9 mouse cellular contexts compared by ENCODE assay signal in genomic region chr2:31654854-31655559, GRCm38 (mm10). TPM values are rescaled to one million over a fixed set of nuclear protein-coding genes. Genes with fewer than 3 reads are reported as not detected.
A peak's percentile ranks its signal among the peaks of the same experiment; 100 is the strongest.
DNase-seq lines count a peak whose midpoint lies in the region; ATAC-seq and TF ChIP-seq lines count a peak whose summit lies in the region.
"Had no signal": no experiment of that assay in that cellular context is flagged by ENCODE, and none has a peak within 500 bp of the region (broad histone marks: within the 10 kb centered on the region; RNA-seq: fewer than 3 reads in every experiment).

No protein-coding gene starts in this region.

- TF ChIP-seq CTCF in cerebellum, adult 2 months (IDR thresholded peaks at IDR 0.05; ENCODE audit: borderline replicate concordance, insufficient read depth, low read depth, low read length) = peak; percentile 63; the same call in 1 of the 2 replicates
- peak; percentile 73 for TF ChIP-seq CTCF in stomach, postnatal 0 days (IDR thresholded peaks at IDR 0.05; ENCODE audit: low read depth)

- TF ChIP-seq EP300 in stomach, postnatal 0 days (optimal IDR thresholded peaks at IDR 0.05) = no peak

- H3K4me1 ChIP-seq in cerebellum, adult 2 months (ENCODE audit: control insufficient read depth, insufficient read depth, low read length) = no peaks in the 10 kb centered on the region
- peaks cover 10% of the 10 kb centered on the region for H3K4me1 ChIP-seq in forebrain, embryonic 11.5 days (replicated peaks; ENCODE audit: control insufficient read depth, insufficient read depth, low read length)
- H3K4me1 ChIP-seq in hindbrain, embryonic 16.5 days (ENCODE audit: control insufficient read depth, insufficient read depth, low read depth, low read length) = peaks cover 9% of the 10 kb centered on the region
- H3K4me1 ChIP-seq in midbrain, embryonic 11.5 days (ENCODE audit: control insufficient read depth, insufficient read depth, low read length) = peaks cover 10% of the 10 kb centered on the region
- no peaks in the 10 kb centered on the region for H3K4me1 ChIP-seq in stomach, postnatal 0 days (replicated peaks; ENCODE audit: control insufficient read depth, insufficient read depth)

- H3K36me3 ChIP-seq in forebrain, embryonic 11.5 days (ENCODE audit: control insufficient read depth, insufficient read depth, low read length) = no peaks in the 10 kb centered on the region
- H3K36me3 ChIP-seq in hindbrain, embryonic 16.5 days (ENCODE audit: control insufficient read depth, insufficient read depth, low read length) = no peaks in the 10 kb centered on the region
- no peaks in the 10 kb centered on the region for H3K36me3 ChIP-seq in midbrain, embryonic 11.5 days (ENCODE audit: control insufficient read depth, insufficient read depth, low read length)
- H3K36me3 ChIP-seq in stomach, postnatal 0 days (ENCODE audit: control insufficient read depth, insufficient read depth, low read length) = no peaks in the 10 kb centered on the region
- H3K36me3 ChIP-seq: G1E had no signal

- peak; percentile 47 to 71 for DNase-seq in cerebellum, adult 2 months
- DNase-seq in cerebellum, adult 11-12 months = no peak
- DNase-seq in adrenal gland, postnatal 10 days = peak; percentile 70
- peak; percentile 79 for DNase-seq in forebrain, embryonic 11.5 days (ENCODE audit: low spot score)
- DNase-seq in left cerebral cortex, postnatal 14 days (ENCODE audit: low spot score in 2 of 2) = peak; percentile 58 to 79
- peak; percentile 93 for DNase-seq in midbrain, embryonic 11.5 days (ENCODE audit: low spot score, missing footprints)
- DNase-seq in stomach, postnatal 0 days (ENCODE audit: low spot score) = peak; percentile 55

- H3K9ac ChIP-seq in forebrain, embryonic 11.5 days (ENCODE audit: low read length) = no peak overlapping the region; the same call in 1 of the 2 replicates
- H3K9ac ChIP-seq in hindbrain, embryonic 16.5 days (ENCODE audit: low read depth, low read length) = peak overlapping the region; percentile 71
- H3K9ac ChIP-seq in midbrain, embryonic 11.5 days (ENCODE audit: low read length) = no peak overlapping the region
- H3K9ac ChIP-seq in stomach, postnatal 0 days (ENCODE audit: low read length) = no peak overlapping the region

- H3K27me3 ChIP-seq in cerebellum, adult 2 months (ENCODE audit: control insufficient read depth, insufficient read depth, low read length) = no peaks in the 10 kb centered on the region; the same call in 1 of the 2 replicates
- peaks cover 60% of the 10 kb centered on the region for H3K27me3 ChIP-seq in forebrain, embryonic 11.5 days (ENCODE audit: control insufficient read depth, insufficient read depth, low read length)
- H3K27me3 ChIP-seq in hindbrain, embryonic 16.5 days (replicated peaks; ENCODE audit: control insufficient read depth, insufficient read depth, low read length) = peaks cover 57% of the 10 kb centered on the region
- peaks cover 77% of the 10 kb centered on the region for H3K27me3 ChIP-seq in midbrain, embryonic 11.5 days (ENCODE audit: control insufficient read depth, insufficient read depth, low read length)
- H3K27me3 ChIP-seq in stomach, postnatal 0 days (ENCODE audit: control insufficient read depth, insufficient read depth, low read length) = peaks cover 12% of the 10 kb centered on the region

- H3K27ac ChIP-seq in cerebellum, adult 2 months (ENCODE audit: insufficient read depth, low read length) = no peak overlapping the region
- H3K27ac ChIP-seq in forebrain, embryonic 11.5 days (ENCODE audit: low read depth, low read length) = no peak overlapping the region
- H3K27ac ChIP-seq in hindbrain, embryonic 16.5 days (ENCODE audit: low read depth, low read length) = no peak overlapping the region; the same call in 1 of the 2 replicates
- no peak overlapping the region for H3K27ac ChIP-seq in midbrain, embryonic 11.5 days (ENCODE audit: low read depth, low read length)
- H3K27ac ChIP-seq in stomach, postnatal 0 days (replicated peaks) = no peak overlapping the region

- H3K4me3 ChIP-seq in cerebellum, adult 2 months (replicated peaks; ENCODE audit: insufficient read depth, low read depth, low read length) = peak overlapping the region; percentile 48
- H3K4me3 ChIP-seq in forebrain, embryonic 11.5 days (ENCODE audit: low read depth, low read length) = peak overlapping the region; percentile 46
- peak overlapping the region; percentile 58 for H3K4me3 ChIP-seq in hindbrain, embryonic 16.5 days (ENCODE audit: low read length)
- H3K4me3 ChIP-seq in midbrain, embryonic 11.5 days (ENCODE audit: low read depth, low read length) = peak overlapping the region; percentile 47
- H3K4me3 ChIP-seq in stomach, postnatal 0 days (ENCODE audit: low read depth, low read length) = peak overlapping the region; percentile 39

- intact Hi-C loops in left cerebral cortex, postnatal 14 days (cut with DNase I) = loop anchor here (1.0 kb wide), 1 partner anchor 172 kb away; no protein-coding TSS in a partner anchor

- H3K4me2 ChIP-seq in forebrain, embryonic 11.5 days (ENCODE audit: low read depth, low read length, severe bottlenecking) = peak overlapping the region; percentile 90
- H3K4me2 ChIP-seq in hindbrain, embryonic 16.5 days (ENCODE audit: low read length) = peak overlapping the region; percentile 92
- H3K4me2 ChIP-seq in midbrain, embryonic 11.5 days = peak overlapping the region; percentile 83; the same call in 1 of the 2 replicates
- H3K4me2 ChIP-seq in stomach, postnatal 0 days (replicated peaks; ENCODE audit: low read depth) = peak overlapping the region; percentile 80

- H3K9me3 ChIP-seq in forebrain, embryonic 11.5 days (ENCODE audit: control insufficient read depth, low read length) = no peaks in the 10 kb centered on the region; the same call in 1 of the 2 replicates
- no peaks in the 10 kb centered on the region for H3K9me3 ChIP-seq in hindbrain, embryonic 16.5 days (ENCODE audit: control insufficient read depth, low read length)
- no peaks in the 10 kb centered on the region for H3K9me3 ChIP-seq in midbrain, embryonic 11.5 days (ENCODE audit: control insufficient read depth, low read length)
- H3K9me3 ChIP-seq in stomach, postnatal 0 days (ENCODE audit: control insufficient read depth, low read length) = no peaks in the 10 kb centered on the region

- no peak for TF ChIP-seq POLR2A in cerebellum, adult 2 months (IDR thresholded peaks at IDR 0.05; ENCODE audit: borderline replicate concordance, insufficient read depth, low read length)

- WGBS in cerebellum, adult 2 months = 3% methylated on average over 22 of the region's 22 CpGs
- 5% methylated on average over 22 of the region's 22 CpGs for WGBS in forebrain, embryonic 11.5 days
- WGBS in hindbrain, embryonic 16.5 days = 4% methylated on average over 22 of the region's 22 CpGs
- 6% methylated on average over 22 of the region's 22 CpGs for WGBS in midbrain, embryonic 11.5 days
- WGBS in stomach, postnatal 0 days = 5% methylated on average over 22 of the region's 22 CpGs

- ATAC-seq in forebrain, embryonic 11.5 days (replicated peaks; ENCODE audit: low FRiP score) = no peak
- ATAC-seq in hindbrain, embryonic 16.5 days = no peak
- peak; percentile 22; the same call in 1 of the 2 replicates for ATAC-seq in midbrain, embryonic 11.5 days (ENCODE audit: low FRiP score)
- no peak for ATAC-seq in stomach, postnatal 0 days (ENCODE audit: low FRiP score, low TSS enrichment)

RNA-seq across cellular contexts. Expression of gene Prdm12, which starts 15.2 kb away (rescaled TPM):
- polyA plus RNA-seq in cerebellum, adult 2 months (2012; rRNA removed) = not detected in 2 replicates
- not detected for total RNA-seq in adrenal gland, postnatal 10 days (2021)
- polyA plus RNA-seq in forebrain, embryonic 11.5 days (2014; fragmentation: Nextera tagmentation; extraction: Ambion mirVana) = 3.9 and 4.1 TPM in 2 replicates
- polyA plus RNA-seq in hindbrain, embryonic 16.5 days (2015; fragmentation: Nextera tagmentation; extraction: Ambion mirVana) = 0.20 and 0.34 TPM in 2 replicates
- total RNA-seq in left cerebral cortex, postnatal 14 days (2021) = under 1 TPM; 0.13 to 0.66 TPM
- 11.3 and 11.7 TPM in 2 replicates for polyA plus RNA-seq in midbrain, embryonic 11.5 days (2014; fragmentation: Nextera tagmentation; extraction: Ambion mirVana)
- polyA plus RNA-seq in stomach, postnatal 0 days (2015; fragmentation: Nextera tagmentation; extraction: Ambion mirVana) = not detected in 2 replicates
- polyA plus RNA-seq: G1E had no signal

RNA-seq across cellular contexts. Expression of gene Exosc2, which starts 15.5 kb away (rescaled TPM):
- polyA plus RNA-seq in cerebellum, adult 2 months (2012; rRNA removed) = 25.0 and 26.8 TPM in 2 replicates
- 10 to 100 TPM; 20.9 to 23.0 TPM for total RNA-seq in adrenal gland, postnatal 10 days (2021)
- 72.2 and 76.0 TPM in 2 replicates for polyA plus RNA-seq in forebrain, embryonic 11.5 days (2014; fragmentation: Nextera tagmentation; extraction: Ambion mirVana)
- polyA plus RNA-seq in hindbrain, embryonic 16.5 days (2015; fragmentation: Nextera tagmentation; extraction: Ambion mirVana) = 38.2 and 38.9 TPM in 2 replicates
- total RNA-seq in left cerebral cortex, postnatal 14 days (2021) = 10 to 100 TPM; 21.4 to 24.5 TPM
- polyA plus RNA-seq in midbrain, embryonic 11.5 days (2014; fragmentation: Nextera tagmentation; extraction: Ambion mirVana) = 70.1 and 70.2 TPM in 2 replicates
- polyA plus RNA-seq in stomach, postnatal 0 days (2015; fragmentation: Nextera tagmentation; extraction: Ambion mirVana) = 22.2 and 23.4 TPM in 2 replicates

RNA-seq across cellular contexts. Expression of gene Abl1, which starts 33.2 kb away (rescaled TPM):
- 42.6 and 45.0 TPM in 2 replicates for polyA plus RNA-seq in cerebellum, adult 2 months (2012; rRNA removed)
- total RNA-seq in adrenal gland, postnatal 10 days (2021) = 10 to 100 TPM; 54.7 to 73.2 TPM
- 53.2 and 56.7 TPM in 2 replicates for polyA plus RNA-seq in forebrain, embryonic 11.5 days (2014; fragmentation: Nextera tagmentation; extraction: Ambion mirVana)
- polyA plus RNA-seq in hindbrain, embryonic 16.5 days (2015; fragmentation: Nextera tagmentation; extraction: Ambion mirVana) = 13.2 and 18.2 TPM in 2 replicates
- 10 to 100 TPM; 37.4 to 39.6 TPM for total RNA-seq in left cerebral cortex, postnatal 14 days (2021)
- 28.4 and 33.0 TPM in 2 replicates for polyA plus RNA-seq in midbrain, embryonic 11.5 days (2014; fragmentation: Nextera tagmentation; extraction: Ambion mirVana)
- 11.1 and 11.5 TPM in 2 replicates for polyA plus RNA-seq in stomach, postnatal 0 days (2015; fragmentation: Nextera tagmentation; extraction: Ambion mirVana)
